Mouse (Mus musculus) stomach, embryonic 15.5 days (tissue): ENCODE measurements at regions not wholly inside any gene's neighbourhood (a gene's known extent, or its start where the extent isn't known, plus 50 kb on each side); places are given as distances from the start of the nearest gene placed in this dataset.

ENCODE experiments used
- ATAC-seq: fragments of 200-750 bp; cut with Nextera tagmentation; 2 replicates; pipeline ENCODE4 v1.8.0; 2017; ENCODE audit warnings: low read depth, moderate number of reproducible peaks, moderate TSS enrichment; ENCODE audit not compliant: insufficient read depth, low FRiP score
- H3K27ac ChIP-seq: fragments of 300-500 bp; sonication (generic); 2 replicates; pipeline ENCODE4 v1.5.1; 2015; ENCODE audit warnings: mild to moderate bottlenecking, inconsistent platforms
- H3K27me3 ChIP-seq: fragments of 300-500 bp; sonication (generic); replicated peaks from 2 replicates; pipeline ENCODE4 v1.6.1; 2015; ENCODE audit warnings: inconsistent platforms
- H3K36me3 ChIP-seq: fragments of 300-500 bp; sonication (generic); 2 replicates; pipeline ENCODE4 v1.6.1; 2015; ENCODE audit warnings: inconsistent platforms
- H3K4me1 ChIP-seq: fragments of 300-500 bp; sonication (generic); 2 replicates; pipeline ENCODE4 v1.6.1; 2015; ENCODE audit warnings: inconsistent platforms
- H3K4me2 ChIP-seq: fragments of 300-500 bp; sonication (generic); 2 replicates; pipeline ENCODE4 v1.6.1; 2015; ENCODE audit warnings: mild to moderate bottlenecking, inconsistent platforms
- H3K4me3 ChIP-seq: fragments of 300-500 bp; sonication (generic); replicated peaks from 2 replicates; pipeline ENCODE4 v1.5.1; 2015; ENCODE audit warnings: inconsistent platforms
- H3K9ac ChIP-seq: fragments of 300-500 bp; sonication (generic); 2 replicates; pipeline ENCODE4 v1.6.1; 2015; ENCODE audit warnings: inconsistent platforms
- H3K9me3 ChIP-seq: fragments of 300-500 bp; sonication (generic); 2 replicates; pipeline ENCODE4 v1.6.1; 2016; ENCODE audit warnings: inconsistent platforms
- WGBS: fragments of 180-500 bp; shearing (Covaris S2); methylation state at CpG from one replicate; pipeline ENCODE4 v1.1.7; 2015; 5-methylcytosine and 5-hydroxymethylcytosine counted together

- Histone ChIP-seq H3K4me2 (peak overlapping the region; percentile 40; the same call in 1 of the 2 replicates), H3K36me3 (no peaks in the 10 kb centered on the region), H3K9ac (no peak overlapping the region)
Observed at GRCm38 (mm10) chr3:52181326-52182101, 76.6 kb upstream of the Maml3 start.

GRCm38 (mm10) chr3:52184241-52184640, 79.4 kb upstream of the Maml3 start:
- Histone ChIP-seq H3K27ac (no peak overlapping the region), H3K4me1 (peaks cover 19% of the 10 kb centered on the region), H3K9ac (no peak overlapping the region), H3K9me3 (no peaks in the 10 kb centered on the region), H3K27me3 (no peaks in the 10 kb centered on the region), H3K36me3 (no peaks in the 10 kb centered on the region), H3K4me3 (no peak overlapping the region), H3K4me2 (no peak overlapping the region)
- ATAC-seq: no peak
- 70% methylated on average over 12 of the region's 12 CpGs for WGBS

More at GRCm38 (mm10) chr3:52181326-52182101, 76.6 kb upstream of the Maml3 start:
- peak overlapping the region; percentile 94 for H3K27ac ChIP-seq
- no peaks in the 10 kb centered on the region for H3K9me3 ChIP-seq
- H3K4me1 ChIP-seq: peaks cover 25% of the 10 kb centered on the region
- no peak for ATAC-seq
- H3K4me3 ChIP-seq: no peak overlapping the region
- 84% methylated on average over 9 of the region's 9 CpGs for WGBS
- no peaks in the 10 kb centered on the region for H3K27me3 ChIP-seq

DNA sequence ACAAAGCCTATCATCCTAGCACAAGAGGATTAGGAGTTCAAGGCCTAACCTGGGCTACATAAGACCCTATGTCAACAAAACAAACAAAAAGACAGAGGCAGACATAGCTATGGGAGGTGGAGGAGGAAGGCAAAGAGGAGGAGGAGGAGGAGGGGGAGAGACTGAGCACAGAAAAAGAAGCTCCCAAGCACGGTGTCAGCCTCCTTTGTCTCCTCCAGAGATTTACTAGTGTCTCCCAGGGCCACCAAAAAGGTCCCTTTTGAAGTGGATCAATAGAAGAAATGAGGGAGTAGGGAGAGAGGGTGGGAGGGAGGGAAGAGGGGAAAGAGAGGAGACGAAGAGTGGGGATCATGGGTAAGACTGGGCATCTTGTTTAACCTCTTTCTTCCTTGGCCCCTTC, 80.5 kb upstream of the Maml3 start:
- no peak overlapping the region for H3K27ac ChIP-seq
- H3K36me3 ChIP-seq: no peaks in the 10 kb centered on the region
- no peak overlapping the region for H3K4me2 ChIP-seq
- H3K9me3 ChIP-seq: no peaks in the 10 kb centered on the region
- no peaks in the 10 kb centered on the region for H3K27me3 ChIP-seq
- 45% methylated on average over 2 of the region's 2 CpGs for WGBS
- H3K4me3 ChIP-seq: no peak overlapping the region
- no peak overlapping the region for H3K9ac ChIP-seq
- H3K4me1 ChIP-seq: peaks cover 7% of the 10 kb centered on the region
- no peak for ATAC-seq

DNA sequence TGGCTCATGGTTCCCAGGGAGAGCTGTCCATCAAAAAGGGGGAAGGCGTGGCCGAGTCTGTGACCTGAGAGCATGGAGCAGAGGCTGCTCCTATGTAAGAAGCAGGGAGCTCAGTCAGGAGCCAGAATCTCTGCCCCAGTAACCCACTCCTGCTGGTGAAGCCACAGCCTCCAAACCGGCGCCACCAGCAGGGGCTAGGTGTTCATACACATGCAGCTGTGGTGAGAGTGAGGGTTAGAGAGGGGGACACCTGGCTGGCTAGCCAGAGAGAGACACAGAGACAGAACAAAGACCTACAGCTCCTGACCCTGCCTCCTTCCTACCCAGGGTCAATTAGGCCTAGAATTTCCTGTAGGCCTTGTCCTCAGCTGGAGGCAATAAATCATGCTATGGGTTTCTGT, 80.7 kb upstream of the Foxo1 start:
- H3K27ac ChIP-seq: no peak overlapping the region
- 49% methylated on average over 4 of the region's 4 CpGs for WGBS
- ATAC-seq: no peak

GRCm38 (mm10) chr3:52188303-52188702, 79.8 kb upstream of the Foxo1 start:
- no peak overlapping the region for H3K9ac ChIP-seq
- WGBS: 79% methylated on average over 6 of the region's 6 CpGs
- no peaks in the 10 kb centered on the region for H3K9me3 ChIP-seq
- H3K27me3 ChIP-seq: no peaks in the 10 kb centered on the region
- no peak overlapping the region for H3K27ac ChIP-seq
- H3K4me1 ChIP-seq: 0 out of 2 replicates have a peak, but pooled peaks cover 4% of the 10 kb centered on the region
- H3K4me3 ChIP-seq: no peak overlapping the region
- no peak for ATAC-seq
- H3K4me2 ChIP-seq: no peak overlapping the region
- H3K36me3 ChIP-seq: no peaks in the 10 kb centered on the region

More for the DNA sequence above, 80.7 kb upstream of the Foxo1 start:
- no peak overlapping the region for H3K4me3 ChIP-seq
- H3K36me3 ChIP-seq: no peaks in the 10 kb centered on the region
- H3K4me2 ChIP-seq: no peak overlapping the region
- H3K27me3 ChIP-seq: no peaks in the 10 kb centered on the region
- H3K9ac ChIP-seq: no peak overlapping the region
- 0 out of 2 replicates have a peak, but pooled peaks cover 1% of the 10 kb centered on the region for H3K4me1 ChIP-seq
- no peaks in the 10 kb centered on the region for H3K9me3 ChIP-seq

DNA sequence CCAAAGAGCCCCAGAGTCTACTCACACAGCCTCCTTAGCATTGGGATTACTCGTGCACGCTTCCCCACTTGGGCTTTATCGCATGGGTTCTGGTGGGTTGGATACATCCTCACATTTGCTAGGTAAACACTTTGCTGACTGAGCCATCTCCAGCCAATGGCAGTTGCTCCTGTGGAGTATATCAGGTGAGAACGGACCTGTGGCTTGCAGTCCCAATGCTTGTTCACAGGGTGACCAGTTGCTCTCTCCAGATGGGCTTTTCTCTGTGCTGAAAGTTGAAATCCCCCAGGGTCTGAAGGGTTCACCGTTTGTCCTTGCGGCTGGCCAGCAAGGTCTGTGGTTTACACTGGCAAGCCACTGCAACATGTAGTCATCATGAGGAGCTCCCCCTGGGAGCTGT, 79.1 kb upstream of the Foxo1 start:
- H3K27ac ChIP-seq: no peak overlapping the region
- no peak for ATAC-seq
- no peaks in the 10 kb centered on the region for H3K27me3 ChIP-seq
- 80% methylated on average over 6 of the region's 6 CpGs for WGBS
- no peak overlapping the region for H3K4me2 ChIP-seq
- H3K9me3 ChIP-seq: no peaks in the 10 kb centered on the region
- H3K4me1 ChIP-seq: 0 out of 2 replicates have a peak, but pooled peaks cover 4% of the 10 kb centered on the region
- H3K4me3 ChIP-seq: no peak overlapping the region
- H3K36me3 ChIP-seq: no peaks in the 10 kb centered on the region
- no peak overlapping the region for H3K9ac ChIP-seq

- H3K36me3 ChIP-seq: no peaks in the 10 kb centered on the region
- H3K4me2 ChIP-seq: no peak overlapping the region
- no peak overlapping the region for H3K9ac ChIP-seq
- H3K4me1 ChIP-seq: 0 out of 2 replicates have a peak, but pooled peaks cover 4% of the 10 kb centered on the region
- no peak for ATAC-seq
- no peak overlapping the region for H3K4me3 ChIP-seq
- 84% methylated on average over 7 of the region's 7 CpGs for WGBS
- H3K27me3 ChIP-seq: no peaks in the 10 kb centered on the region
- H3K27ac ChIP-seq: no peak overlapping the region
- H3K9me3 ChIP-seq: no peaks in the 10 kb centered on the region
Observed at GRCm38 (mm10) chr3:52190021-52190420, 78.1 kb upstream of the Foxo1 start.

DNA sequence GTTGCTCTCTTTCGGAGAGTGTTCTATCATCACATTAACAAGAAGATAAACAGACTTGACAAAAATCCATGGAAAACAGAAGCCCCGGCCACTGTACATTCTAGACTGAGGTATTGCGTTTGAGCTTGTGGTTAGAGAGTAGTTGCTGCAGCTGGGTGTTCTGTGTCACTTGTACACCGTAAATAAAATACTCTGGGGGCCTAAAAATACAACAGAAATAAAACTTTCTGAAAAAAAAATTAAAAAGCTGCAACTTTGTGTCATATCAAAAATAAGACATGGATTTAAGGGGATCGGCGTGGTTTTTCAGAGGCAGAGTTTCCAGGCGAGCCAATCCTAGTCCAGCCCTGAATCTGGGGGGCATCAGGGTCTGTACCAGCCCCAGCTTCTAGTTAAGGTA, 75.1 kb upstream of the Foxo1 start:
- Histone ChIP-seq H3K9me3 (no peaks in the 10 kb centered on the region), H3K27me3 (no peaks in the 10 kb centered on the region), H3K9ac (no peak overlapping the region), H3K4me1 (peaks cover 8% of the 10 kb centered on the region), H3K4me3 (no peak overlapping the region), H3K27ac (no peak overlapping the region), H3K36me3 (no peaks in the 10 kb centered on the region), H3K4me2 (no peak overlapping the region)
- 53% methylated on average over 7 of the region's 7 CpGs for whole genome bisulfite sequencing
- ATAC-seq: no peak

- Histone ChIP-seq H3K4me3 (no peak overlapping the region), H3K4me2 (no peak overlapping the region), H3K27ac (no peak overlapping the region), H3K36me3 (no peaks in the 10 kb centered on the region), H3K4me1 (peaks cover 9% of the 10 kb centered on the region), H3K27me3 (no peaks in the 10 kb centered on the region), H3K9ac (no peak overlapping the region), H3K9me3 (no peaks in the 10 kb centered on the region)
- 87% methylated on average over 10 of the region's 10 CpGs for WGBS
- ATAC-seq: no peak
Observed at GRCm38 (mm10) chr3:52194216-52194615, 73.9 kb upstream of the Foxo1 start.

DNA sequence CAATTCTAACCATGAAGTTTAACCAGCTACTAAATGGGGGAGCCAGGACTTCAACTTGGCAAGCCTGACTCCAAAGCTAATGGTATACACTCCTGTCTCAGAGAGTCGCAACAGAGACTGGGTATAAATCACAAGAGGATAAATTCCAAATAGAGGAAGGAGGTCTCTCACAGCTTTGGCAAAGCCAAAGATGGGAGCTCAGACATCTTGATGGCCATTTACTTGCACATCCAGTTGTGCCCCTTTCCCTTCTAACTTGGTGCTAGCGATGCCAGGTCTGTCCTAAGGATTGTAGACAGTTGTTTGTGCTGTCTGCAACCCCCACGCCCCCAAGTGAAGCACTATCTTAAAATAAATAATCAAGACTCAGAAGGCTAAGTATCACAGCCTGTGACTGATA, 72.7 kb upstream of the Foxo1 start:
- no peak for ATAC-seq
- Histone ChIP-seq H3K4me1 (peaks cover 15% of the 10 kb centered on the region), H3K9me3 (no peaks in the 10 kb centered on the region), H3K27ac (no peak overlapping the region), H3K4me3 (no peak overlapping the region), H3K4me2 (peak overlapping the region; percentile 91; the same call in 1 of the 2 replicates), H3K9ac (no peak overlapping the region), H3K36me3 (no peaks in the 10 kb centered on the region), H3K27me3 (no peaks in the 10 kb centered on the region)
- WGBS: 62% methylated on average over 3 of the region's 3 CpGs

DNA sequence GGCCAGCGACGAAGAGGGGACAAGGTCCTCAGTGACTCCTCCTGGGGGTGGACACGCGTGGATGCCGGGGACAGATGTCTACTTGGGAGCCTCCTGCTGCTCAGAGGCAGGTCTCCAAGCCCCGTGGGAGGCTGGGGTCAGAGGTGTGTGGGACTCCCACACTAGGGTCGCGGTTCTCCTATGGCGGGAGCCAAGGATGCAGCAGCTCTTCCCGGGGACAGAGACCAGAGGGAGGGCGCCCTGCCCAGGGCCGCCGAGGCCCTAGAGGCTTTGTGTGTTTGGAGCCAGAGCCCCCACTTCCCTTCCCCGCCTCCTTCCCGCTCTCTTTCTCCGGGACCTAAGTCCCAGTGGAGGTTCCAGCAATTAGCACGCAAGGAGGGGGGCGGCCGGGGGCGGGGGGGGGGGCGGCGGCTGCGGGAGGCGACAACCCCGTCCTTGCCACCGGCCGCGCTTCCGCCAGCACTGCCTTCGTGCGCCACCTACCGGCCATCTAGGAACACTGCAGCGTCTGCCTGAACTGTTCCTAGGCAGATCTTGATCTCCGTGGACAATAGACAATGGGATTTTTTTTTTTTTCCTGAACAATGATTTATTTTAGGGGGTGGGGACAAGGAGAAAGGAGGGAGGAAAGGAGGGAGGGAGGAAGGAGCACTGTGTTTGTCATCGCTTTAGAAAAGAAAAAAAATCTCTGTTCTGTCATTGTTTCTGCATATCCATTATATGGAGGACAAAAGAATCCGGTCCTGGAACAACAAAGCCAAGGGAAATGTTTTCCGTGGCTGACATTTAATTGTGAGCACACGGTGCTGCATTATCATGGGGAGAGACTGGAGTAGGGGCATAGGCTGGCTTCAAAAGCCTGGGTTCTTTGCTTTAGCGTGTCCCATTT, 71.8 kb upstream of the Foxo1 start:
- H3K27me3 ChIP-seq: no peaks in the 10 kb centered on the region
- peak overlapping the region; percentile 33; the same call in 1 of the 2 replicates for H3K27ac ChIP-seq
- no peaks in the 10 kb centered on the region for H3K9me3 ChIP-seq
- H3K9ac ChIP-seq: peak overlapping the region; percentile 40; the same call in 1 of the 2 replicates
- 4% methylated on average over 35 of the region's 39 CpGs for WGBS
- H3K4me1 ChIP-seq: peaks cover 15% of the 10 kb centered on the region
- ATAC-seq: peak; percentile 54
- peak overlapping the region; percentile 91 for H3K4me2 ChIP-seq
- no peaks in the 10 kb centered on the region for H3K36me3 ChIP-seq
- H3K4me3 ChIP-seq: peak overlapping the region; percentile 47

GRCm38 (mm10) chr3:52196936-52197246, 71.2 kb upstream of the Foxo1 start:
- no peaks in the 10 kb centered on the region for H3K27me3 ChIP-seq
- no peak overlapping the region for H3K4me3 ChIP-seq
- no peaks in the 10 kb centered on the region for H3K9me3 ChIP-seq
- peaks cover 15% of the 10 kb centered on the region for H3K4me1 ChIP-seq
- ATAC-seq: no peak
- 0 out of 2 replicates have a peak overlapping the region, but pooled peaks have one; percentile 38 for H3K27ac ChIP-seq
- no peak overlapping the region for H3K9ac ChIP-seq
- H3K36me3 ChIP-seq: no peaks in the 10 kb centered on the region
- WGBS: 67% methylated on average over 2 of the region's 2 CpGs
- H3K4me2 ChIP-seq: peak overlapping the region; percentile 91; the same call in 1 of the 2 replicates
